Mouse (Mus musculus) kidney, postnatal 10 days (tissue): ENCODE data around the gene Hhipl1.

Experiments used
- DNase-seq: peaks from one replicate; pipeline ENCODE4 v3.0.0; 2021; ENCODE audit warnings: mixed read lengths

Hhipl1 gene

GRCm38 (mm10) chr12:108278221-108278918 lies 27.7 kb upstream of the Hhipl1 start:
- DNase-seq: no peak

- peak; percentile 51 for DNase-seq
Observed at GRCm38 (mm10) chr12:108284455-108285224, 21.4 kb upstream of the Hhipl1 start.

- no peak for DNase-seq
Observed at GRCm38 (mm10) chr12:108285225-108286011, 20.7 kb upstream of the Hhipl1 start.

GRCm38 (mm10) chr12:108286381-108286780 lies 19.7 kb upstream of the Hhipl1 start:
- no peak for DNase-seq

- DNase-seq: no peak
Observed at GRCm38 (mm10) chr12:108287011-108287410, 19.1 kb upstream of the Hhipl1 start.

- DNase-seq: no peak
Observed at GRCm38 (mm10) chr12:108288127-108288880, 17.8 kb upstream of the Hhipl1 start.

- no peak for DNase-seq
Observed at GRCm38 (mm10) chr12:108292419-108292818, 13.7 kb upstream of the Hhipl1 start.

GRCm38 (mm10) chr12:108292957-108293356 lies 13.1 kb upstream of the Hhipl1 start:
- peak; percentile 86 for DNase-seq

- DNase-seq: no peak
Observed at GRCm38 (mm10) chr12:108294620-108295019, 11.4 kb upstream of the Hhipl1 start.

GRCm38 (mm10) chr12:108297033-108297432 lies 9.0 kb upstream of the Hhipl1 start:
- DNase-seq: no peak

- no peak for DNase-seq
Observed at GRCm38 (mm10) chr12:108301006-108301405, 5.1 kb upstream of the Hhipl1 start.

GRCm38 (mm10) chr12:108303778-108304365 lies 2.2 kb upstream of the Hhipl1 start:
- no peak for DNase-seq

GRCm38 (mm10) chr12:108305172-108305571 lies 898 bp upstream of the Hhipl1 start:
- no peak for DNase-seq

- peak; percentile 78 for DNase-seq
Observed at GRCm38 (mm10) chr12:108307553-108307952, 1.5 kb downstream of the Hhipl1 start.

- DNase-seq: no peak
Observed at GRCm38 (mm10) chr12:108308363-108308856, 2.3 kb downstream of the Hhipl1 start.

- no peak for DNase-seq
Observed at GRCm38 (mm10) chr12:108309116-108309794, 3.2 kb downstream of the Hhipl1 start.

- no peak for DNase-seq
Observed at GRCm38 (mm10) chr12:108310041-108310440, 4.0 kb downstream of the Hhipl1 start.

- no peak for DNase-seq
Observed at GRCm38 (mm10) chr12:108310456-108311027, 4.5 kb downstream of the Hhipl1 start.

- no peak for DNase-seq
Observed at GRCm38 (mm10) chr12:108311741-108312290, 5.7 kb downstream of the Hhipl1 start.

- peak; percentile 73 for DNase-seq
Observed at GRCm38 (mm10) chr12:108312432-108312851, 6.4 kb downstream of the Hhipl1 start.
